Mouse (Mus musculus): ENCODE results near the gene Dpm1. TPM values are rescaled to one million over a fixed set of nuclear protein-coding genes. Genes with fewer than 3 reads are reported as not detected.

Gene Dpm1
- polyA plus RNA-seq, 1 experiment from 2014 or later = 85.6 TPM

DNA sequence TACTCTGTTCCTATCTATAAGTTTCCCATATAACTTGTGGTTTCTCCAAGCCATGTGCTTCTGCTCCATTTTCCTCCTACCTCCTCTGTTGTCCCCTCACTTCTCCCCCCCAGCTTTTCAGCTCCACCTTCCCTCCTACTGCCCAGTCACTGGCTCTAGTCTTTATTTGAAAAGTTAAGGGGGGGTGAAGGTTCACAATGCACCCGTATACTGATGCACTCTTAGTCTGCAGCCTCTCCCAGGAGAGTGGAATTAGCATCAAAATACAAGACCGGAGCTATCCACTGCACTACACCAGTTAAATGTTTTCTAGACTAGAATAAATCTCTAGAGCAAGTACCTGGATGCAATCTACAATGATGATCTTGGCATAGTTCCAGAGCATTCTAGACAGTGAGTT is 34.7 kb downstream of the Dpm1 start:
- H3K4me1 ChIP-seq = peaks cover 68% of the 10 kb centered on the region
- no peak overlapping the region for H3K9ac ChIP-seq
- H3K27ac ChIP-seq = no peak overlapping the region
- H3K36me3 ChIP-seq = peaks cover 55% of the 10 kb centered on the region
- H3K4me3 ChIP-seq (replicated peaks) = no peak overlapping the region
- H3K27me3 ChIP-seq = no peaks in the 10 kb centered on the region
- no peak overlapping the region for H3K4me2 ChIP-seq
- WGBS = 54% methylated on average over 2 of the region's 2 CpGs
- ATAC-seq (replicated peaks; ENCODE audit: low FRiP score) = no peak
- H3K9me3 ChIP-seq (replicated peaks) = no peaks in the 10 kb centered on the region

DNA sequence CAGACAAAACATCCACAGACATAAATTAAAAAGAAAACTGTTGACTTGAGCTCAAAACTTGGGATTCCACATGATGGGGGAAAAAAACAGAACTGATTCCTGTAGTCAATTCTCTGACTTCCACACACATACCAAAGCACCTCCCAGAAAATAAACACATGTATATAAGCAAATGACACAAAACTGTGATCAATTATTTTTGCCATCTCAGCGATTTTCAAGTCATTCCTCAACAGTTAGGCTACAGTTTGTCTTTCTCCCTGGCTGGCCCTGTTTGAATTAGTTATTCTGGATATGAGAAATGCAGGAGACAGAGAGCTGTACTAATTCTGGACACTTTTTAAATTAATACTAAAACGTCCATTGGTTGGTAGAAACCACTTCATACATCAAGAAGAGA is 36.7 kb downstream of the Dpm1 start:
- H3K4me3 ChIP-seq (replicated peaks) = no peak overlapping the region
- no peaks in the 10 kb centered on the region for H3K27me3 ChIP-seq
- ATAC-seq (replicated peaks; ENCODE audit: low FRiP score) = no peak
- no peaks in the 10 kb centered on the region for H3K9me3 ChIP-seq (replicated peaks)
- peaks cover 60% of the 10 kb centered on the region for H3K4me1 ChIP-seq
- peaks cover 58% of the 10 kb centered on the region for H3K36me3 ChIP-seq
- no peak overlapping the region for H3K27ac ChIP-seq
- no peak overlapping the region for H3K9ac ChIP-seq
- 77% methylated on average over 2 of the region's 2 CpGs for WGBS
- no peak overlapping the region for H3K4me2 ChIP-seq

DNA sequence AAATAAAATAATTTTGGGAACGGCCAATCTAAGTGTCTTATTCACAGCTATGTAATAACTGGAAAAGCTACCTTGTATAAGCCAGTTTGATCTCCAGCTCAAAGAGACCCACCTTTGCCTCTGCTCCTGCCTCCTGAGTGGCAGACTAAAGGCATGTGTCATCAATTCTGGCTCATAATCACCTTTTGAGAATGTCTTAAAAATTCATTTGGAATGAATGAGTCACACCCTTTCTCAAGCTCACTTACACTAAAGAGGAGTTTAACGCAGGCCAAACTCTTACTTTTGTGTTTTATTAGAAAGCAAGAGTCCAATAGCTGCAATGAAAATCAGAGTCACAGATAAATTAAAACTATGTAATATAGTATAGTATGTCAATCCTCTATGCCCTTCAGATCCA is 38.5 kb downstream of the Dpm1 start:
- peaks cover 61% of the 10 kb centered on the region for H3K36me3 ChIP-seq
- H3K27me3 ChIP-seq = no peaks in the 10 kb centered on the region
- no peak overlapping the region for H3K9ac ChIP-seq
- 93% methylated on average over 2 of the region's 2 CpGs for WGBS
- no peak for ATAC-seq (replicated peaks; ENCODE audit: low FRiP score)
- no peak overlapping the region for H3K4me3 ChIP-seq (replicated peaks)
- peaks cover 48% of the 10 kb centered on the region for H3K4me1 ChIP-seq
- no peak overlapping the region for H3K4me2 ChIP-seq
- H3K9me3 ChIP-seq (replicated peaks) = no peaks in the 10 kb centered on the region
- no peak overlapping the region for H3K27ac ChIP-seq

DNA sequence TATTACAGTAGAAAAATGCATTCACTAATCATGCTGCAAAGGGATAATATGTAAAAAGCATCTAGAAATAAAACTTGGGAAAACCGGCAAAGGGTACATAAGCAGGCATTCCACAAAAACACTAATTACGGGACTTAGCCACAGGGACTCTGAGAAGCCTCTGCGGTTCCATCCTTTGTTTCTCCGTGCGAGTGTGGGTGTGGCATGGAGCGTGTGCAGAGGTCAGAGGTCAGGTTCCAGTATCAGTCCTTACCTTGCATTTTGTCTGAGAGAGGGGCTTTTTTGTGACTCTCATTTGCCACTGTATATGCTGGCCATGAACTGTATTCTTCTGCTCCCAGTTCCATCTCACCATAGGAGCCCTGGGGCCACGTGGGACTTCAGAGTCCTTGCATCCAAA is 54.4 kb downstream of the Dpm1 start:
- H3K27me3 ChIP-seq = no peaks in the 10 kb centered on the region
- H3K9me3 ChIP-seq (replicated peaks) = no peaks in the 10 kb centered on the region
- WGBS = 57% methylated on average over 7 of the region's 7 CpGs
- H3K4me1 ChIP-seq = no peaks in the 10 kb centered on the region
- no peak overlapping the region for H3K9ac ChIP-seq
- peaks cover 56% of the 10 kb centered on the region for H3K36me3 ChIP-seq
- no peak overlapping the region for H3K27ac ChIP-seq
- no peak for ATAC-seq (replicated peaks; ENCODE audit: low FRiP score)
- H3K4me3 ChIP-seq (replicated peaks) = no peak overlapping the region
- no peak overlapping the region for H3K4me2 ChIP-seq

DNA sequence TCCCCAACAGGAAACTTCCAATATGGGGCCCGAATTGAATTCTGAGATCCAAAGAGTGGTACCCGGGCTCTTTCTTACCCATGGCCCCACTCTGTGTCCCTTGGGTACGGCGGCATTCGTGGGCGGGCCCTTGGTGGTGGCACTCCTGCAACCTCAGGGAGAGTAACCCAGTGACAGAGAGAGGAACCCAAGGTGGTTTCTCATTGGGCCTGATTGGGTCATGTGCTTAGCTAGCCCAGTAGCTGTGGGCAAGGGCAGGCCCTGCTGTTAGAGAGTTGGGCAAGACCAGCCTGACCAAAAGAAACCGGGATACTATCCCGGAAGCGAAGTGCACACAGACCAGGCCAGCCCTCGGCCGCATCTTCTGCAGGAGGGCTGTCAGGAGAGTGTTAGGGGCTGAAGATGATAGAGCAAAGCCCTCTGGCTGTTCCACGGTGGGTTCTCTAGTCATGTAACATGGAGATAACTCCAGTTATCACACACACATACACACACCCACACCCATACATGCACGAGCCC is 60.2 kb downstream of the Dpm1 start:
- H3K27ac ChIP-seq = peak overlapping the region; percentile 93
- 12% methylated on average over 13 of the region's 13 CpGs for WGBS
- peak overlapping the region; percentile 56 for H3K4me2 ChIP-seq
- peak overlapping the region; percentile 33 for H3K9ac ChIP-seq
- H3K27me3 ChIP-seq = no peaks in the 10 kb centered on the region
- peak overlapping the region; percentile 27 for H3K4me3 ChIP-seq (replicated peaks)
- ATAC-seq (replicated peaks; ENCODE audit: low FRiP score) = peak; percentile 88
- H3K4me1 ChIP-seq = peaks cover 48% of the 10 kb centered on the region
- H3K9me3 ChIP-seq (replicated peaks) = no peaks in the 10 kb centered on the region
- peaks cover 13% of the 10 kb centered on the region; the same call in 1 of the 2 replicates for H3K36me3 ChIP-seq

DNA sequence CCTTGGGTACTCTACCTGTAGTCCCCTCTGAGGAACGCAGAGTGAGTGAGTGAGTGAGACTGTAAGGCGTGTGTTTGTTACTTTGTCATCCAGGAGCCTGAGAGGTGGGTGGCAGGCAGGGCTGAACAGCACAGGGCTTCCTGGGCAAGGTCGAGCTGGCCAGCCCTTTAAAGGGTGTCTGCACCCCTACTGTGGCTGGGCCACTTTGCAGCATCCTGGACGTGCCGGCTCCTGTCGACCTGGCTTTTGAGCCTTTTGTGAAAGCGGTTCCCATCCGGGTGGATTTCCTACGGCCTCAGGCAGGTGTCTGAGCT is 60.6 kb downstream of the Dpm1 start:
- H3K27me3 ChIP-seq = no peaks in the 10 kb centered on the region
- peak overlapping the region; percentile 56 for H3K4me2 ChIP-seq
- no peak for ATAC-seq (replicated peaks; ENCODE audit: low FRiP score)
- WGBS = 7% methylated on average over 9 of the region's 9 CpGs
- peak overlapping the region; percentile 93 for H3K27ac ChIP-seq
- peak overlapping the region; percentile 33 for H3K9ac ChIP-seq
- H3K36me3 ChIP-seq = 0 out of 2 replicates have a peak, but pooled peaks cover 10% of the 10 kb centered on the region
- no peaks in the 10 kb centered on the region for H3K9me3 ChIP-seq (replicated peaks)
- peak overlapping the region; percentile 27 for H3K4me3 ChIP-seq (replicated peaks)
- peaks cover 48% of the 10 kb centered on the region for H3K4me1 ChIP-seq

DNA sequence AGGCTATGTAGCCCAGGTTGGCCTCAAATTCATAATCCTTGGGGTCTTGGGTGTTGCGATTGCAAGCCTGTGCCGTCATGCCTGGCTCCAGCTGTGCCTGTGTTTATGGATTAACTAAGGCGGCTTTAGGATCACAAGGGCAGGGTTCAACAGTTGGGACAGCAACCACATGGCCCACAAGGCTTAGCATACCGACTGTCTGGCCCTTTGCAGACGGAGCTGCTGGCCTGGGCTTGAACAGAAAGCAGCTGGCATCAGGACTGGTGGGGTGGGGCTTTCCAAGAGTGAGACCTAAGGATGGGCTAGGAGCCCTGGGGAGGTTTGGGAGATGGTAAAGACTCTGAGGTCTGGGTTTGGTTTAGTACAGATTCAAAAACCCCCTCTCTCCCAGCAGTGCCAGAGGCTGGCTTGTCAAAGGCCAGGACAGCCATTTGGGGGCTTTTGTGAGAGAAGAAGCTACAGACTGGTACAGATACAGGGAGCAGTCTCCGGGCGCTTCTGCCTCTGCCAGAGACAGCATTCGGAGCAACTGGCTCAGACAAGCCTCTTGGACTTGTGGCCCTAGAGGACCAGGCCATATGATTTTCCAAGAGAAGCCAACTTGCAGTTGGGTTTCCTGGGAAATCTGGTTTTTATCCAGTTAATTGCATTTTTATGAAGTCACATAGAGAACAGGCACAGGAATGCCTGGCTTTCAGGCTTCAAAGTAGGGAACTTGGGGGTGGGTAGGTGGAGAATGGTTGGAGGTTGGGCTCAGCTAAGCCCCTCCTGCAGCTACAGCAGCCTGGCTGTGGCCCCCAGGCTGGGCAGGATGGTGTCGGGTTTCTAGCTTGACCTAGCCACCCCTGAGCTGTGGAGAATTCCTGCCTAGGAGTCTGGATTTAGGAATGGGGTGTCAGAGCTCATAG is 61.2 kb downstream of the Dpm1 start:
- Histone ChIP-seq H3K4me3 (replicated peaks) (peak overlapping the region; percentile 27), H3K4me2 (peak overlapping the region; percentile 56), H3K9ac (peak overlapping the region; percentile 33; the same call in 1 of the 2 replicates), H3K9me3 (replicated peaks) (no peaks in the 10 kb centered on the region), H3K27me3 (no peaks in the 10 kb centered on the region), H3K36me3 (0 out of 2 replicates have a peak, but pooled peaks cover 6% of the 10 kb centered on the region), H3K4me1 (peaks cover 48% of the 10 kb centered on the region), H3K27ac (peak overlapping the region; percentile 93)
- WGBS = 40% methylated on average over 9 of the region's 9 CpGs
- peak; percentile 82 for ATAC-seq (replicated peaks; ENCODE audit: low FRiP score)

DNA sequence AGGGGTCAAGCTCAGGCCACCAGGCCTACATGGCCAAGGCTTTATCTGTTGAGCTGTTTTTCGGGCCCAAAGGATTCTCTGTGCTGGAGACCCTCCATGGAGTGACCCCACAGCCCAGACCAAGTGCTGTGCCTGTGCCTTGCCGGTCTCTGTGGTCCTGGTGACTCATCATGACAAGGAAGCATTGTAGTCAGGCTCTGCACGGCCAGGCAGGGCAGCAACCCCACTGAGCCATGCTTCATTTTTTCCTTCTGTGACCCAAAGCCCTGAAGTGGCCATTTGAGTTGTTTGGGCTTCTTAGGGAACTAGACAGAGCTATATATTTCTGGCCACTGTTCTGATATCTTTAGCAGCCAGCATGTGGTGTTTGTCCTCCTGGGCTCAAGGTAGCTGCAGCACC is 62.6 kb downstream of the Dpm1 start:
- no peak overlapping the region for H3K4me2 ChIP-seq
- H3K4me1 ChIP-seq = peaks cover 48% of the 10 kb centered on the region
- WGBS = 55% methylated on average over 3 of the region's 3 CpGs
- H3K9ac ChIP-seq = no peak overlapping the region
- H3K27ac ChIP-seq = peak overlapping the region; percentile 52; the same call in 1 of the 2 replicates
- H3K36me3 ChIP-seq = no peaks in the 10 kb centered on the region
- no peaks in the 10 kb centered on the region for H3K27me3 ChIP-seq
- H3K4me3 ChIP-seq (replicated peaks) = no peak overlapping the region
- no peaks in the 10 kb centered on the region for H3K9me3 ChIP-seq (replicated peaks)
- ATAC-seq (replicated peaks; ENCODE audit: low FRiP score) = no peak

DNA sequence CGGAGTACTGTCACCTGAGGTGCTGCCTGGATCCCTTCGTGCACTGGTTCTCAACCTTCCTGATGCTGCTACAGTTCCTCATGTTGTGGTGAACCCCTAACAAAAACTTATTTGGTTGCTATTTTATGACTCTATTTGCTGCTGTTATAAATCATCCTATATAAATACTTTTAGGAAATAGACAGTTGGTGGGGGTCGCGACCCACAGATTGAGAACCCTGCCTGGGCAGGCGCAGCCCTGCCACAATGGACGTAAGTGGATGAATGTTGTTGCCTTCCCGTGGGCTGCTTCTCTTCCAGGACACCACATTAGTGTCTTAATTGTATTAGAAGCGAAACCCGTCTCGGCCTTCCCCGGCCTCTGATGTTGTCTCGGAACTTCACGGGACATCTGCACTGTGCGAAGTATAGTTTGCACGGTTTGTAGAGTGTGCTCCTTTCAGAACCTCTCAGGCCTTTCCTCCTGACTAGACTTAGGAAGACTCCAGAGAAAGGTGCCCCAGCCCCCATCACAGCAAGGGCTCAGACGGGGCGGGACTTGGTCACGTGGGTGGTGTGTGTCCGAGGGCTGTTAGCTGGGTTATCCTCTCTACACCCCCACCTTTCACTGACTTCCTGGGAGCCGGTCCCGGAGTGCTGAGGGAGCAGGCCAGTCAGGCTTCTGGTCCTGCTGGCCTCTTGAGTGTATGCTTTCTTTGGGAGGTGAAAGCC is 63.5 kb downstream of the Dpm1 start:
- no peak for ATAC-seq (replicated peaks; ENCODE audit: low FRiP score)
- Histone ChIP-seq H3K9ac (no peak overlapping the region), H3K27me3 (no peaks in the 10 kb centered on the region), H3K4me2 (0 out of 2 replicates have a peak overlapping the region, but pooled peaks have one; percentile 0), H3K27ac (peak overlapping the region; percentile 52; the same call in 1 of the 2 replicates), H3K4me1 (peaks cover 55% of the 10 kb centered on the region), H3K9me3 (replicated peaks) (no peaks in the 10 kb centered on the region), H3K36me3 (no peaks in the 10 kb centered on the region), H3K4me3 (replicated peaks) (no peak overlapping the region)
- 48% methylated on average over 21 of the region's 21 CpGs for WGBS

DNA sequence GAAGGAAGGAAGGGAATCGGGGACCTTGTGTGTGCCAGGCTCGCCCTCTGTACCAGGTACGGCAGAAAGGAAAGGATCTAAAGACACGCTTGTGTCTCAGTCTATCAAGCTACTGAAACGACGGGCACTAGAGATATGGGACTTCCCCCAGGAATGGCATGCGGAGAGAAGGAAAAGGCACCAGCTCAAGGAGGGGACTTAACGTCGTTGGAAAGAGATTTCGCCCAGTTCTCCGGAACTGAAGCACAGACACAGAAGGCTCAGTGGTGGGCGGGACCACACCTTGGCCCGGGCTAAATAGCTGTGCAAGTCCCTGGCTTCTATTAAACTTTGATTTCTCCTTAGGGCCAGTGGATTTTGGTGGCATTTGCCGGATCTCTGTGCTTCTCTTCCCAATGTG is 68.4 kb downstream of the Dpm1 start:
- Histone ChIP-seq H3K4me1 (peaks cover 58% of the 10 kb centered on the region), H3K9me3 (replicated peaks) (no peaks in the 10 kb centered on the region), H3K4me3 (replicated peaks) (peak overlapping the region; percentile 34), H3K9ac (peak overlapping the region; percentile 39; the same call in 1 of the 2 replicates), H3K36me3 (no peaks in the 10 kb centered on the region), H3K4me2 (peak overlapping the region; percentile 67), H3K27ac (peak overlapping the region; percentile 56; the same call in 1 of the 2 replicates), H3K27me3 (no peaks in the 10 kb centered on the region)
- WGBS = 7% methylated on average over 14 of the region's 14 CpGs
- ATAC-seq (replicated peaks; ENCODE audit: low FRiP score) = no peak

DNA sequence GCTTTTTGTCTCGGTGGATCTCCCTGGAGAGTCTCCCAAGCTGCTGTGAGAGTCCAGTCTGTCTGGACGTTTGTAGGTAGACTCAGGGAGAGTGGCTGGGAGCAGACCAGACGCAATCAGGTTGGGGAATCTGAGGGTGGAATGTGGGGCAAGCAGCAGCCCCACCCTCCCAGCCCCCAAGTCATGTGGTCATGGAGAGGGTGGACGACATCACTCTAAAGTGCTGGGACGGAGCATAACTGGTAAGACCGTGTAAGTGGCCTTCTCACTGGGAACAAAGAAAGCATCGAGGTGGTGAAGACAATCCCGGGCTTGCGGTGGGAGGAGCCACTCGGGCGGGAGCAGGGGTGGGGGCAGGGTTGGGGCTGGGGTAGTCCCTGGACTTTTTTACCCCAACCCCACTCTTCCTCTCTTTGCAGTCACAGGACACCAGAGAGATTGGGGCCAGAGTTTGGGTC is 68.8 kb downstream of the Dpm1 start:
- peak overlapping the region; percentile 67 for H3K4me2 ChIP-seq
- 4% methylated on average over 11 of the region's 11 CpGs for WGBS
- H3K9me3 ChIP-seq (replicated peaks) = no peaks in the 10 kb centered on the region
- 0 out of 2 replicates have a peak, but pooled peaks have one; percentile 33 for ATAC-seq (replicated peaks; ENCODE audit: low FRiP score)
- H3K4me1 ChIP-seq = peaks cover 54% of the 10 kb centered on the region
- H3K9ac ChIP-seq = peak overlapping the region; percentile 39; the same call in 1 of the 2 replicates
- peak overlapping the region; percentile 34 for H3K4me3 ChIP-seq (replicated peaks)
- no peaks in the 10 kb centered on the region for H3K27me3 ChIP-seq
- H3K27ac ChIP-seq = peak overlapping the region; percentile 56; the same call in 1 of the 2 replicates
- no peaks in the 10 kb centered on the region for H3K36me3 ChIP-seq
